Mouse (Mus musculus): ENCODE results near the gene Ppp2r5c. TPM values are rescaled to one million over a fixed set of nuclear protein-coding genes. Genes with fewer than 3 reads are reported as not detected.

Gene Ppp2r5c
- polyA plus RNA-seq, 2 experiments from 2014 or later, result 583 to 590 TPM

Other genes with a start within 250 kb of the Ppp2r5c start
- gene Dio3, start 168.1 kb upstream of the Ppp2r5c start, polyA plus RNA-seq (2017; shearing (Covaris generic)), result not detected
- gene Dync1h1, start 154.3 kb downstream of the Ppp2r5c start, polyA plus RNA-seq (2017; shearing (Covaris generic)), result 10 to 100 TPM; 26.9 to 37.5 TPM
- gene 1700001K19Rik, start 235.5 kb downstream of the Ppp2r5c start, polyA plus RNA-seq (2017; shearing (Covaris generic)), result under 1 TPM in 1 of 2 experiments, not detected in 1; 0.58 TPM